Mouse (Mus musculus) forebrain, embryonic 10.5 days (tissue): Measurements from ENCODE around the gene Cenpv. TPM values are rescaled to one million over a fixed set of nuclear protein-coding genes. Genes with fewer than 3 reads are reported as not detected.

Experiments
- DNase-seq: peaks from one replicate; pipeline ENCODE4 v3.0.0-alpha.2; 2017; ENCODE audit warnings: low spot score; ENCODE audit errors: extremely low spot score
- H3K27ac ChIP-seq: fragments of 300-500 bp; sonication (generic); 2 replicates; pipeline ENCODE4 v1.5.1; 2016; ENCODE audit warnings: mild to moderate bottlenecking
- H3K27me3 ChIP-seq: fragments of 300-500 bp; sonication (generic); 2 replicates; pipeline ENCODE4 v1.6.1; 2016; ENCODE audit warnings: mild to moderate bottlenecking; ENCODE audit not compliant: poor library complexity, severe bottlenecking
- H3K36me3 ChIP-seq: fragments of 300-500 bp; sonication (generic); replicated peaks from 2 replicates; pipeline ENCODE4 v1.6.1; 2016; ENCODE audit warnings: mild to moderate bottlenecking, moderate library complexity
- H3K4me1 ChIP-seq: fragments of 300-500 bp; sonication (generic); 2 replicates; pipeline ENCODE4 v1.6.1; 2016
- H3K4me3 ChIP-seq: fragments of 300-500 bp; sonication (generic); 2 replicates; pipeline ENCODE4 v1.5.1; 2016; ENCODE audit warnings: mild to moderate bottlenecking, moderate library complexity
- H3K9me3 ChIP-seq: fragments of 300-500 bp; sonication (generic); 2 replicates; pipeline ENCODE4 v1.6.1; 2016; ENCODE audit warnings: mild to moderate bottlenecking, moderate library complexity
- WGBS: fragments of 180-500 bp; shearing (Covaris S2); methylation state at CpG from one replicate; pipeline ENCODE4 v1.1.7; 2016; 5-methylcytosine and 5-hydroxymethylcytosine counted together
- polyA plus RNA-seq: library from polyadenylated mRNA; unstranded; fragments of >200 nt; fragmentation: Nextera tagmentation; extraction: Ambion mirVana; gene quantifications from 2 replicates; pipeline ENCODE4 v1.2.1, GENCODE M21; 2016

Cenpv gene
- polyA plus RNA-seq, 1 experiment from 2014 or later = 38.6 TPM

DNA sequence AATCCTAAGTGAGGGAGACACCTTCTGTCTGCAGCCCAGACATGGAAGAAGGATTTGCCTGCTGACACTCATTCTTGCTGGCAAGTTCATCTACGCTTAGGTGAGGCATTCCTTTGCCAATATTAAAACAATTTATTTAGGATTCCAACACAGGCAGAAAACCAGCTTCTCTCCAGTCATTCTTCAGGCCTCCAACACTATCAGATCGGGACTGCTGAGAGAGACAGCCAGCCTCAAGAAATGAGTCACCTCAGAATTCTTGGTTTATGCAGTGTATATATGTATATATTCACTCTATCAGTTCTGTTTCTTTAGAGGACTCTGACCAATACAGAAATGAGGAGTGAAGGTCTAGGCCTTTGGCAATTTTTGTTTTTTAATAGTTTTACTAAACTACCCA, 24.5 kb upstream of the Cenpv start:
- WGBS = 92% methylated on average over 2 of the region's 2 CpGs
- Histone ChIP-seq H3K4me3 (no peak overlapping the region), H3K4me1 (peaks cover 5% of the 10 kb centered on the region), H3K36me3 (no peaks in the 10 kb centered on the region), H3K27me3 (peaks cover 27% of the 10 kb centered on the region), H3K9me3 (no peaks in the 10 kb centered on the region), H3K27ac (no peak overlapping the region)
- DNase-seq = no peak

DNA sequence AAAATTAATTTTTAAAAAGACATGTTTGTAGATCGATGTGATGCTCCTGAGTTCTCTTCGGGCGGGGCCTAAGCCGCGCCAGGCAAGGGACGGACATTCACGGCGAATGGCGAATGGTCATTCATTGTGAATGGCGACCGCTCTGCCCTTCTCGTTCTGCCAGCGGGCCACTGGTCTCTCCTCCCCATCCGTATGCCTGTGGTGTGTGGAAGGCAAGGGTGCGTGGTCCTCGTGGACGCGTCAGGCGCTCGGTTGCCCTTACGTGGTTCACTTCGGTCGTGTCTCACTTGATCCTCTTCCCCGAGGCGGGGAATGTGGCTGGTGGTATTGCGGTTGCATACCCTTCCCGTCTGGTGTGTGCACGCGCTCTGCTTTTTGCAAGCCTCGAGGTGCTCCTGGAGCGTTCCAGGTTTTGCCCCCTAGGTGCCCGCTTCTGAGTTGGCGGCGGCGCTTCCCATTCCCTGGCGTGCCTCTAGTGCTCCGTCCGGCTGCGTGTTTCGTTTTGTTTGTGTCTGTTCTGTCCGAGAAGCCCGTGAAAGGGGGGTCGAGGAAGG, 21.5 kb upstream of the Cenpv start:
- H3K27ac ChIP-seq = 0 out of 2 replicates have a peak overlapping the region, but pooled peaks have one; percentile 7
- DNase-seq = no peak
- H3K27me3 ChIP-seq = peaks cover 27% of the 10 kb centered on the region
- peak overlapping the region; percentile 47 for H3K4me3 ChIP-seq
- 38% methylated on average over 43 of the region's 43 CpGs for WGBS
- H3K9me3 ChIP-seq = no peaks in the 10 kb centered on the region
- H3K4me1 ChIP-seq = peaks cover 5% of the 10 kb centered on the region
- peaks cover 5% of the 10 kb centered on the region; the same call in 1 of the 2 replicates for H3K36me3 ChIP-seq

DNA sequence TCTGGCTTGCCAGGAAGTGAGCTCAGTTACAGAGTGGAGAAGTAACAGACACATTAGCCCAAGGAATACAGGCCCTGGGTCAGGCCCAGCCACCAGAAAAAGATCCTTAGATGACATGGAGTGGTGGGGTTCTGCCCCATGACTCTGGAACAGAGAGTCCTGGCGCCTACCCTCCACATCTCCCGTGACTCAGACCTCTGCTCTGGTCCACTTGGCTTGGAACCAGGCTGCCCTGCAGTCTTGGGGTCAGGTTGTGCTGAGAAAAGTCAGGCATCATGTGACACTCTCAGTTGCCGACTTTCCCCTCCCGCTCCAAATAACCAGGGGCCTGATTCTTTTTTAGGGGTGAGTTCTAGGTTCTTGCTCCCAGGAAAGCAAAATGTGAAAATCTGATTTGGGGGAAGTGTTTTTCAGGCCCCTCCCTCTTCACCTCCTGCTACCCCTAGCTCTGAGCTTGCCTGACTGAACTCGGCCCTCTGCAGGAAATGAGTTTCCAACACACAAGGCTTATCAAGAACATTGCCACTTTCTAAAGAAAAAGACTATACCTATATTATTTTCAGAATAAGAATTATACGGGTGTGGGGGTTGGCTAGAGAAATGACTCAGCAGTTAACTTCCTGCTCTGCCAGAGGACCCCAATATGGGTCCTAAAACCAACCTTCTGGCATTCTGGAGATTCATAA, 20.0 kb upstream of the Cenpv start:
- Histone ChIP-seq H3K4me1 (peaks cover 16% of the 10 kb centered on the region), H3K9me3 (no peaks in the 10 kb centered on the region), H3K27ac (no peak overlapping the region), H3K4me3 (no peak overlapping the region), H3K36me3 (peaks cover 19% of the 10 kb centered on the region), H3K27me3 (peaks cover 27% of the 10 kb centered on the region)
- DNase-seq = no peak
- 71% methylated on average over 6 of the region's 6 CpGs for WGBS

DNA sequence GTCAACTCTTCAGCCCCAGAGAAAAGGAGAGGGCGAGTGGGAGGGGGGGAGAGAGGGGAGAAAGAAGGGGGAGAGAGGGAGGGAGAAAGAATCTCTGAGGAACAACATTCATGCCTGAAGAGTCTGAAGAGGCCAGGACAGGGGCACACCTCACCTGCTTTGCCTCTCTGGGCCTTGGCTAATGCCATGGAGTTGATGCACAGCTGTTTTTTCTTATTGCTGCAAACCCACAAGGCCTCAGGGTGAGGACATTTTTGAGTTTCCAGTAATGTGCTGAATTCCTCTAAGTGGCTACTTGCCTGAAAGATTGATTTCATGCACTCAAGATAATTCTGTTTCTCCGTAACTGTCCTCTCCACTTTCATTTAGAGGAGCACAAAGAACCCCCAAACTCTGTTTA, 19.1 kb upstream of the Cenpv start:
- WGBS = 75% methylated on average over 2 of the region's 2 CpGs
- Histone ChIP-seq H3K4me1 (peaks cover 26% of the 10 kb centered on the region), H3K4me3 (no peak overlapping the region), H3K27ac (no peak overlapping the region), H3K27me3 (peaks cover 27% of the 10 kb centered on the region), H3K36me3 (peaks cover 29% of the 10 kb centered on the region), H3K9me3 (no peaks in the 10 kb centered on the region)
- no peak for DNase-seq

DNA sequence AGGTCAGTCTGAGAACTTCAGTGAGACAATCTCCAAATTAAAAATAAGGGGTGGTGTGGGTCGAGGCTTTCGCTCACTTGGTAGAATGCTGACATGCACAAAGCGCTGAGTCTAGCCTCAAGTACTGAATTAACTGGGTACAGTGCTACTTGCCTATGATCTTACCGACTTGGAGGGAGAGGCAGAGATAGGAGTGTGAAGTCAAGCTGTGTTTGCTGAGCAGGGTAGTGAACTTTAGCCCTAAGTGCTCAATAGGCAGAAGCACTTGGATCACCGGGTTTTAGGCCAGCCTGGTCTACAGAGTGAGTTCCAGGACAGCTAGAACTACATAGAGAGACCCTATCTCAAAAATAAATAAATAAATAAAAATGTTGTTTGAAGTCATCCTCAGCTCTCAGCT, 18.1 kb upstream of the Cenpv start:
- H3K27ac ChIP-seq = no peak overlapping the region
- H3K4me1 ChIP-seq = peaks cover 27% of the 10 kb centered on the region
- no peak overlapping the region for H3K4me3 ChIP-seq
- WGBS = 76% methylated on average over 5 of the region's 5 CpGs
- peaks cover 34% of the 10 kb centered on the region for H3K36me3 ChIP-seq
- H3K9me3 ChIP-seq = no peaks in the 10 kb centered on the region
- H3K27me3 ChIP-seq = peaks cover 27% of the 10 kb centered on the region
- DNase-seq = no peak

DNA sequence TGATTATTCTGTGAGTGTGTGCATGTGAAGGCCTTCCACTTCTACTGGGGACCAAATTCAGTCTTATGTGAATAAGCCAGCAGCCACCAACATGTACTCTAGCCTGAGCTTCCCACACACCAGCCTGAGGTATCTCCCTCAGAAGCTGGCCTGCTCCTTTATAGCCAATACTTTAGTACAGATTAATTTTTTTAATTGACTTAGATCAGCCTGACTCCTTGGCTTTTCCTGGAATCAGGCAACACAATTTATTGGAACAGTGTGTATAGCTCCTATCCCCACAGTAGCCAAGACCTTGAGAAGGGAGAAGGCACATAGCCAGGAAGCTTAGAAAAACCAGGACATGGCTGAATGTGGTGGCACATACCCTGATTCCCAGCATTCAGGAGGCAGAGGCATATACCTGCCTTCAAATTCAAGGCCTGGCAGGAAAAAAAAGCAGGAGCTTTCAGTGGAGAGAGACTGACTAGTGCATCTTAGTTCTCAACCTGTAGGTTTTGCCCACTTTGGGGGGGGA, 16.9 kb upstream of the Cenpv start:
- Histone ChIP-seq H3K9me3 (no peaks in the 10 kb centered on the region), H3K4me3 (no peak overlapping the region)
- DNase-seq = no peak

DNA sequence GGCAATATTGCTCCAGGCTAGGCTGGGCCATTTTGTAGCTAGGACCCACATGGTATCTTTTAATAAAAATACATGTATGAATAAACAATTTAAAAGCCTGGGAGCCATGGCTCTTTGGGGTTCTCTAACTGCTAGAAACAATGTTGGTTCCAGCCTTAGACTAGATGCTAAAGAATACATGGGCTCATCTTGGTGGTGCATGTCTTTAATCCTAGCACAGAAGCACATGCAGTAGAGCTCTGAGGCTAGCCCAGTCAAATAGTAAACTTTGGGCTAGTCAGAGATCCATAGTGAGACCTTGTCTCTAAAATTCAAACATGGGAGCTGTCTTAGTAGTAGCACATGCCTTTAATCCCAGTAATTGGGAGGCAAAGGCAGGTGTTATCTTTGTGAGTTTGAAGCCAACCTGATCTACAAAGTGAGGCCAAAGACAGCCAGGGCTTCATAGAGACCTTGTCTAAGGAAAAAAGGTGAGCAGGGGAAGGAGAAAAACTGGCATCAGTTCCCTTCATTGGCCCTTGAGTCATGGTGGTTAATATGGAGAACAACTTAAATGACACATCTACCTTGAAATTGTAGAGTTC, 16.0 kb upstream of the Cenpv start:
- no peak for DNase-seq
- Histone ChIP-seq H3K9me3 (no peaks in the 10 kb centered on the region), H3K27ac (no peak overlapping the region), H3K27me3 (peaks cover 12% of the 10 kb centered on the region), H3K36me3 (peaks cover 34% of the 10 kb centered on the region), H3K4me3 (peak overlapping the region; percentile 63), H3K4me1 (peaks cover 29% of the 10 kb centered on the region)

More for the DNA sequence above, 16.9 kb upstream of the Cenpv start:
- no peak overlapping the region for H3K27ac ChIP-seq
- peaks cover 27% of the 10 kb centered on the region for H3K4me1 ChIP-seq
- H3K36me3 ChIP-seq = peaks cover 34% of the 10 kb centered on the region
- H3K27me3 ChIP-seq = peaks cover 19% of the 10 kb centered on the region

DNA sequence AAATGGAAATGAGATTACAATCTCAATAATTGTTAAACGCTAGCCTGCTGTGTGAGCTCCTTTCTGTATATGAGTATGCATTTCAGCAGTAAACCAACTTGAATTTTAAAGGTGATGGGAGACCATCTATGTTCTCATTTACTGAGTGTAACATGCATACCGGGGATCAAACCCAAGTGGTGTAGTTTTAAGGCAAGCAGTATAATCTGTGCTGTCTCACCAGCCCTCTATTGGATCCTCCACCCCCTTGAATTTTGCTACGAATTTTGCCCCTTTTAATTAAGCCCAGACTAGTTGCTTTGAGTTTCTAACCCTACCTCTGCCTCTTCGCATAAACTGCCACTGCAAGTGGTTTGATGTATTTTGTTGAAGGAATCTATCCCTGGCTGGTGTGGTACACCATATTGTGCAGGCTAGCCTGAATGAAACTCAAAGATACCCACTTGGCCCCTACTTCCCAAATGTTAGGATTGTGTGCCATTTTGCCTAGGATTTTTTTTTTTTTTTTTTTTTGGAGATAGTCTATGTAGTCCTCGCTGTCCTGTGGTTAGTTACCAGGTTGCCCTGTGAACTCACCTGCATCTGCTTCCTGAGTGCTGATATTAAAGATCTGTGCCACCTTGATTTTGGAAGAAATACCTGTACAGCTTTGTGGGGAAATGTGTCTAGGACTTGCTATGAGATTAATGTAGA, 15.2 kb upstream of the Cenpv start:
- peaks cover 5% of the 10 kb centered on the region; the same call in 1 of the 2 replicates for H3K27me3 ChIP-seq
- H3K4me1 ChIP-seq = peaks cover 36% of the 10 kb centered on the region
- H3K4me3 ChIP-seq = peak overlapping the region; percentile 63
- no peak for DNase-seq
- H3K9me3 ChIP-seq = no peaks in the 10 kb centered on the region
- H3K27ac ChIP-seq = no peak overlapping the region
- peaks cover 34% of the 10 kb centered on the region for H3K36me3 ChIP-seq
- 87% methylated on average over 5 of the region's 5 CpGs for WGBS

DNA sequence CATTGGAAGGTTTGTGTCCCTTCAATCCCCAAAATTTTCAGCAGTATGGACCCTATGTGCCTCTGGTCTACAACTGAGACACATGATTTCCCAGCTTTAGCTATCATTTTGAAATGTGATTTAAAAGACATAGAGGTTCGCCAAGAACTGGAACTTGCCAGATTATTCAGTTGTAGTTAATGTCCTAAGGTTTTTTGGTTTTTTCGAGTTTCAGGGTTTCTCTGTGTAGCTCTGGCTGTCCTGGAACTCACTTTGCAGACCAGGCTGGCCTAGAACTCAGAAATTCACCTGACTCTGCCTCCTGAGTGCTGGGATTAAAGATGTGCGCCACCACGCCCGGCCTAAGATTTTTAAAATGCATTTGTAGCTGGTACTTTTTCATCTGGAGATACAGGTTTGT, 14.6 kb upstream of the Cenpv start:
- Histone ChIP-seq H3K27ac (no peak overlapping the region), H3K9me3 (no peaks in the 10 kb centered on the region), H3K36me3 (peaks cover 34% of the 10 kb centered on the region), H3K4me3 (peak overlapping the region; percentile 63), H3K4me1 (peaks cover 43% of the 10 kb centered on the region), H3K27me3 (no peaks in the 10 kb centered on the region)
- DNase-seq = no peak
- whole genome bisulfite sequencing = 88% methylated on average over 5 of the region's 5 CpGs

DNA sequence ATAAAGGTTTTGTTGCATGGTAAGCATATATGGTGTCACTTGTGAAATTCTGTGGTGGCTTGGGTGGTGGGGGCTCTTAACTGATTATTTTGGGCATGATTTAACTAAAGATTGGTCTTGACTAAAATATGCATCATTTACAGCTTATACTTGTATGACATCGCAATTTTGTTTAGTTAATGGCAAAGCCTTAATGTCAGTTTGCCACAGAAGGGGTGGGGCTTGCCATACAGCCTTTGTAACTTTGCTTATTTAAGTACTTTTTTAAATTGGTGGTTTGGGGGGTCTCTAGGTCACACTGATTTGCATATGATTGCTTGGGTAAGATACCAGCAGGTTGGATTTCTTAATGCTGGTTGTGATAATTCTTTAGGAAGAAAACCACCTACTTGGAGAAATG, 14.1 kb upstream of the Cenpv start:
- no peaks in the 10 kb centered on the region for H3K27me3 ChIP-seq
- no peak overlapping the region for H3K27ac ChIP-seq
- no peaks in the 10 kb centered on the region for H3K9me3 ChIP-seq
- H3K4me1 ChIP-seq = peaks cover 43% of the 10 kb centered on the region
- no peak for DNase-seq
- H3K4me3 ChIP-seq = peak overlapping the region; percentile 63
- peaks cover 34% of the 10 kb centered on the region for H3K36me3 ChIP-seq
- 58% methylated on average over 1 of the region's 1 CpGs for WGBS

DNA sequence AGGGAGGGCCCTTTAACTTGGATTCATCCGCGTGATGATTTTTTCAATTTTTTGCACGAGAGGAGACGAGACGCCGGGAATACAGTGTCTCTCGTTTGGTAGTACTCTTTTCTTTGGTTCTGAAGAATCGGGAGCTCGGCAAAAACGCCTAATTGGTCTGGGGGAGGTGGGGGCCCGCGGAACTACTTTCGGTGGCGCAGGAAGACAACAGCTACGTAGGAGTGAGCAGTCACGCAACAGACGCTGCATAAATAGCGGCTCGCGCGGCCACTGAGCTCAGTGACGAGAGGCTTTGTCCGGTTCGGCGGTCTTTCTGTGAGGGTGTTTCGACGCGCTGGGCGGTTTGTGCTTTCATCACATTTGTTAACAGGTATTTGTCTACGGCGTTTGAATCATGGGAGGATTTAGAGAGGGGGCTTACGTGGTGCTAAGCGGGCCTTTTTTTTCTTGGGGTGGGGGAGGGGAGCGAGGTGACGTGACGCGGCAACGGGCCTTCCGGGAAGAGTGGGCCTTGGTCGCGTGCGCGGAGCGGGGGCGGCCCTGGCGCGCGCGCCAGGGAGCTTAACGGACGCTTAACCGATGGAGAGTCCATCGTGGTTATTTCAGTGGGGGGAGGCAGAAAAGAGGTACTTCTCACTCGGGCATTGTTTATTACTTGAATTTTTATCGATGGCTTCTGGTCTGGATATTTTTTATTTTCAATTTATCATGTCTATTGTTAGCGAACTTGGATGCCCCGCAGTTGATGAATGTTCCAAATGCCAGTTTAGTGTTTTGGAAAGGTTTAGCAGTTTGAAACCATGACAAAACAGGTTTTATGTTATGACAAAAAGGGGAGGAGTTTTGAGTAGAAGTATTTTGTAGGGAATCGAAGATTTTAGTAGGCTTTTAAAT, 12.4 kb upstream of the Cenpv start:
- Histone ChIP-seq H3K4me3 (peak overlapping the region; percentile 80), H3K36me3 (peaks cover 34% of the 10 kb centered on the region), H3K27me3 (no peaks in the 10 kb centered on the region), H3K27ac (peak overlapping the region; percentile 100), H3K9me3 (no peaks in the 10 kb centered on the region), H3K4me1 (peaks cover 43% of the 10 kb centered on the region)
- WGBS = under 1% methylated on average over 58 of the region's 58 CpGs
- peak; percentile 93 for DNase-seq

DNA sequence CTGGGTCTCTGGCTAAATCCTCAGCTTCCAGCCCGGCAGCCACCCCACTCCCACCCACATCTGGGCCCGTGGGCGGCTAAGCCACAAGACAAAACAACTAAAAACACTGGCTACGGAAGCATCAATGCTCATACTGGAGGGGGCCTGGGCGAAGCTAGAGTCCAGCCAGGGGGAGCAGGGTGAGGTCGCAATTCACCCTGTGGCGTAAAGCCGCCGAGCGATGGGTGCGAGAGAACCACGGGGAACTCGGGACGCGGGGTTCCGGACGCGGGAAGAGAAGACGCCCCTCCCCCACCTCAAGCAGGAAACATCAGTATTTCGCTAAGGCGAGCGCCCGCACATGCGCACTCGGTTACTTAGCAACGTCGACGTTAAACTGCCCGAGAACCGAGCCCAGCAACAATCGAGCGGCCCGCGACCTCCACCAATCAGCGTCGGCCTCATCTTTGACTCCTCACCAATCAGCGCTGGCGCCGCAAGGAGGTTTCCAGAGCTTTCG, 11.7 kb upstream of the Cenpv start, which contains the start of gene Ubb:
Ubb (plus strand) TSS at position 445 of the 499 bp plus-strand sequence.
- Histone ChIP-seq H3K4me3 (peak within 1 kb of the TSS; percentile 80), H3K36me3 (peaks cover 31% of the 10 kb centered on the region), H3K4me1 (peaks cover 43% of the 10 kb centered on the region), H3K27ac (peak within 1 kb of the TSS; percentile 100), H3K9me3 (no peaks in the 10 kb centered on the region), H3K27me3 (no peaks in the 10 kb centered on the region)
- DNase-seq = peak; percentile 99
- WGBS = under 1% methylated on average over 40 of the region's 40 CpGs
